Mouse (Mus musculus) cerebellum, adult 2 months (tissue): ENCODE data around the gene Ak2.

Source experiments
- CTCF ChIP-seq: fragments of 200-500 bp; IDR thresholded peaks from 2 replicates; pipeline ENCODE4 v1.5.1; 2011; ENCODE audit warnings: low read depth, mild to moderate bottlenecking, control low read depth, low read length, moderate library complexity, borderline replicate concordance; ENCODE audit not compliant: insufficient read depth
- POLR2A ChIP-seq: fragments of 200-500 bp; IDR thresholded peaks from 2 replicates; pipeline ENCODE4 v1.6.1; 2011; ENCODE audit warnings: low read length, control low read depth, borderline replicate concordance; ENCODE audit not compliant: insufficient read depth

DNA sequence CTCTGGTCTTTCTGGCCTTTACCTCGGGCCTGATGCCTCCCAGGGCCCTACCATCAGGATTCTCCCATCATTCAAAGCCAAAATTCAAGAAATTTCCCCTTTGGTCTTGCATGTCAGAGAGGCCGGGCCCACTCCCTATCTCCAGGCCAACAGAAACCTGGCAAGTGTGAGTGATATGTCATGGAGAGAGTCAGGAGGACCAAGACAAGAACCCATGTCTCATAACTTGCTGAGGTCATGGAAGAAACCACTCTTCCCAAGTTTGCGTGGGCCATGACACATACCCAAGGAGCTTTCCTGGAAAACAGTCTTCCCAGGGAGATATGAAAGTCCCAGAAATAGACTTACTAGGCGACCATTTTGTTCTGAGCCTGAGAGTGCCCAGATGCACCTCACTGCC, 30.1 kb downstream of the Ak2 start:
- TF ChIP-seq CTCF = no peak
- TF ChIP-seq POLR2A = no peak
